Mouse (Mus musculus) mouse trophoblast stem cell (cell line): ENCODE data around the gene Rsph6a.

Experiments
- in situ Hi-C, 2 experiments: fragments of 300-500 bp; cut with MseI, MboI; formaldehyde crosslinking; loops; 2 replicates in 1 of 2; 3 replicates in 1 of 2; pipeline ENCODE4 v1.15.1; 2025

The Rsph6a gene

DNA sequence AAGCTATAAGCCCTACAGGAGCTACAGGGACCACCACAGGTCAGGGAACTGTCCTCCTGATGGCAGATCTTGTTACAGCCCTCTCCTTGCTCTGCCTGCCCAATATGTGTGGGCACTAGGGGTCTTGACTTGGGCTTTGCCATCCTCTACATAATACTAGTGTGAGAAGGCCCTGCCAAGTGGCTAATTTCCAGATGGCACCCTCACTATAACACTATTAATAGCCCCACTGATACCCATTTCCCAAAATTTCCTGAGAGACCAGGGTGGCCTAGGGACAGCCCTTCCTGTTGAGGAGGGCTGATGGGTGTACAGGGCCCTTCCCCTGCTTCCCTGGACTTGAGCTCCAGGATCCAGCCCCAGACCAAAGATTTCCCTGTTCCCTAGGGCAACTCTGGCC lies 43.4 kb downstream of the Rsph6a start:
- in situ Hi-C loops: no loop called here

GRCm38 (mm10) chr7:19098811-19099210 lies 44.3 kb downstream of the Rsph6a start:
- in situ Hi-C loops: no loop called here

DNA sequence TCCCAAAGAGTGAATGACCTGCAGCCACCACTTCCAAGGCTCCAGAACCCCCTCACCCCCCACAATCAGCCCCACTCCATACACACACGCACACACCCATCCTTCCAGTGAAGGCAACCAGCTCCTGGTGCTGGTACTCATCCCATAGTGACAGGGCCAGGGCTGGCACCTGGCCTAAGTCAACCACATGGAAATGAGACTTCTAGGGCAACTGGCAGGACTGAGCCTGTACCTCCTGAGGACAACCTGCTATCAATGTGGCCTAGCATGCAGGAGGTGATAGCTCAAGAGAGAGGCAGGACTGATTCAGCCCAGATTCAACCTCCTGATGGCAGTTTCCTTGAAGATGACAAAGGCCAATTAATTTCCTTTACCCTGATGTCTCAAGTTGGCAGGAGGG lies 45.8 kb downstream of the Rsph6a start:
- in situ Hi-C loops: no loop called here

- in situ Hi-C loops: no loop called here
Observed at GRCm38 (mm10) chr7:19103741-19104140, 49.3 kb downstream of the Rsph6a start.

GRCm38 (mm10) chr7:19104486-19104885 lies 50.0 kb downstream of the Rsph6a start:
- in situ Hi-C loops: no loop called here

DNA sequence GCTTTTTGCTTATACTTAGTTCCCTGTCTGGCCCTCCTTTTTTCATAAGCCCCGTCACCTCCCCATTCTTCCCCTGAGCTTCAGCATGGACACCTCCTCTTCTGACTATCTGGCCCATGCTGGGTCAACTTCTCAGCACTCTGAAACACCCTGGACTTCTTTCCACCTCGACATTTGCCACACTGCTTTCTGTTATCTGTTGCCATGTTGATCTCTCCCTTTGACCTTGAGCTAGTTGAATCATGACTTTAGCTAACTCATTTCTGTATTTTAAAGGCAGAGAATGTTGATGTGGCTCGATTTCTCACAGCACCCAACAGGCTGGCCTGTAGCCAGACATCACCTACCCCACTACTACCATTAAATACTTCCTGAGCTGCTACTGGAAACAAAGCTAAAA lies 52.9 kb downstream of the Rsph6a start:
- in situ Hi-C loops: no loop called here

GRCm38 (mm10) chr7:19109565-19109964 lies 55.1 kb downstream of the Rsph6a start:
- in situ Hi-C loops: no loop called here

DNA sequence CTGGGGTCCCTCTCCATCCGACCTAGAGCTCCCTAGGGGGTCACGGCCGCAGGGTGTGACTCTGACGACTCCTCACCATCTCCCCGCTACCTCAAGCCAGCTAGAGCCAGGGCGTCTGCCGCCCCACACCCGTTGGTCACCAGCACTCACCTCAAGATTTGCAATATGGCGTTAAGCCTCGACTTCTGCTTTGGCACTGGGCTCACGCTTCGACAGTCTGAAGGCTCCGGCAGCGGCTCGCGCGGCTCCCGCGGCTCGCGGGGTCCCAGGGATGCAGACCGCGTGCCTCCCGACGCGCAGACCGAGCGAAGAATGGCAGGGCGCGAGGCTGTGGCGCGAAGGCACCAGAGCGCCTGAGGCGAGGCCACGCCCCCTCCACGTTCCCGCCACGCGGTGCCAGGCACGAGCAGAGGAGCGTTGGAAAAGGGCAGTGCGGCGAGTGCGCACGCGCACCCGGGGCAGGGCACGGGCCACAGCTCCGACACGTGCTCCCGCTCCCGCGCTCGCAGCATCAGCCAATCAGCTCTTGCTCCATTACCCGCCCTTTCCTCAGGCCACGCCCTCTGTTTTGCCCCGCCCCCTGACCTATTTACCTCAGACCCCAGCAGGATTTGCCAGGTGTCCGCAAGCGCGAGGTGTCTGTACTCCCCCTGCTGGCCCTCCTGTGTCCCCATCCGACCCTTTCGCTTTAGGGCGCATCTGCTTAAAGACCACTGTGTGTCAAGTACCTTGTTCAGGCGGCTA lies 63.7 kb downstream of the Rsph6a start, which contains the start of gene Gm4969:
Gene Gm4969 (minus strand): TSS at position 341 of the 744 bp plus-strand sequence.
- in situ Hi-C loops: no loop called here

- in situ Hi-C loops: no loop called here
Observed at GRCm38 (mm10) chr7:19119083-19119482, 64.6 kb downstream of the Rsph6a start.

GRCm38 (mm10) chr7:19119631-19120429 lies 65.3 kb downstream of the Rsph6a start, which contains the start of gene Fbxo46:
Fbxo46 (plus strand) TSS chr7:19119859.
- in situ Hi-C loops: no loop called here

DNA sequence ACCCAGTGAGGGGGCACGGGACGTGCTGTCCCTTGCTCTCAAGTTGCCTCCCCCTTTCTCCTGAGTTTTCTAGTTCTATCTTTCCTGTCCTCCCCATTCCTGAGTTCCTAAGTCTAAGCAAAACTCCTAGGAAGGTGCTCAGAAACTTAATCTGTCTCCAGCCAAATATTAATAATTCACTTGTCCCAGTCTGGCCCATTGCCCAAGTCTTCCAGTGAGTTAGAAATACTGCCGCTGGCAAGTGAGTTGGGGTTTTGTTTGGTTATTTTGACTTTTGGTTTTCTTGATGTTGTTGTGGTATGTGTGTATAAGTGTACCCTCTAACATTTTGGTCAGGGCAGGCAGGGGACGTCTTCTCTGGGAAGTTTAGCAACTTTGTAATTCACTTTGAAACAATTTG lies 67.2 kb downstream of the Rsph6a start:
- in situ Hi-C loops: no loop called here
